ENCODE assay signal across 10 mouse cellular contexts in the genomic region with DNA sequence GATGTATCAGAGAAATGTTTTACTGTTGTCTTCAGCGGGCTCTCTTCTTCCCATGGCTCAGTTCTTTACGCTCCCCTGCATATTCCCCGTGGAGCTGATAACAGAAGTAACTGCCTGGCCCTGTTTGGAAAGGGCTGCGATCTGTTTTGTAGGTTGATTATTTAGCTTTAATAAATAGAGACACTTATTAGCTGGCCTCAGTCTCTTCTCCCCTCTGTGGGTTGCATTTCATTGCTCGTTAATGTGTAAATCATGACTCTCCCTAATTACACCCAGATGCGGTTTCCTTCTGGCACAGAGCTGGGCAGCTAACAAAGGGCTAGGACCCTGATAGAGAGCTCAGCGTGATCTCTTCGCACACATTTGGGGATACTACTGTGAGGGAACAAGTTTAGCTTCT.
DNase-seq lines count a peak whose midpoint lies in the region; ATAC-seq and TF ChIP-seq lines count a peak whose summit lies in the region.
"Had no signal": no experiment of that assay in that cellular context is flagged by ENCODE, and none has a peak within 500 bp of the region (broad histone marks: within the 10 kb centered on the region; RNA-seq: fewer than 3 reads in every experiment).

No protein-coding gene starts in this region.

- no peak overlapping the region for H3K4me3 ChIP-seq in kidney, embryonic 14.5 days (ENCODE audit: low read length)
- no peak overlapping the region for H3K4me3 ChIP-seq in hindbrain, embryonic 10.5 days
- no peak overlapping the region for H3K4me3 ChIP-seq in midbrain, postnatal 0 days (ENCODE audit: low read depth, low read length)
- H3K4me3 ChIP-seq: limb, embryonic 15.5 days had no signal

- ATAC-seq in kidney, embryonic 14.5 days (ENCODE audit: low FRiP score, low TSS enrichment), result peak; percentile 79; the same call in 1 of the 2 replicates
- ATAC-seq in midbrain, postnatal 0 days (ENCODE audit: low FRiP score), result no peak
- no peak for ATAC-seq in erythroid progenitor cell, adult 5-6 weeks (replicated peaks; ENCODE audit: low FRiP score, poor library complexity, severe bottlenecking)

- no peak overlapping the region for H3K9ac ChIP-seq in kidney, embryonic 14.5 days (ENCODE audit: low read depth, low read length)
- no peak overlapping the region for H3K9ac ChIP-seq in midbrain, postnatal 0 days (replicated peaks; ENCODE audit: low read length, poor library complexity, severe bottlenecking)
- H3K9ac ChIP-seq: limb, embryonic 15.5 days had no signal

- 31% methylated on average over 8 of the region's 8 CpGs for WGBS in kidney, embryonic 14.5 days
- 58% methylated on average over 8 of the region's 8 CpGs for WGBS in hindbrain, embryonic 10.5 days
- 44% methylated on average over 8 of the region's 8 CpGs for WGBS in midbrain, postnatal 0 days

- no peaks in the 10 kb centered on the region for H3K9me3 ChIP-seq in kidney, embryonic 14.5 days (ENCODE audit: control insufficient read depth, low read length)
- no peaks in the 10 kb centered on the region for H3K9me3 ChIP-seq in hindbrain, embryonic 10.5 days
- no peaks in the 10 kb centered on the region for H3K9me3 ChIP-seq in midbrain, postnatal 0 days (ENCODE audit: low read length)
- H3K9me3 ChIP-seq: limb, embryonic 15.5 days had no signal

- no peak overlapping the region for H3K27ac ChIP-seq in kidney, embryonic 14.5 days (ENCODE audit: low read depth, low read length)
- H3K27ac ChIP-seq in hindbrain, embryonic 10.5 days, result peak overlapping the region; percentile 16; the same call in 1 of the 2 replicates
- H3K27ac ChIP-seq in midbrain, postnatal 0 days (ENCODE audit: low read depth, low read length), result no peak overlapping the region
- H3K27ac ChIP-seq: limb, embryonic 15.5 days; macrophage had no signal

- DNase-seq in kidney, adult 11 months, result no peak
- peak; percentile 26 for DNase-seq in embryo, embryonic 11.5 days (ENCODE audit: low read depth, low spot score)
- peak; percentile 23 for DNase-seq in hindbrain, embryonic 10.5 days (ENCODE audit: low spot score)
- DNase-seq in midbrain, postnatal 0 days (ENCODE audit: low spot score), result peak; percentile 30
- DNase-seq in thymus, postnatal 0 days (ENCODE audit: low spot score), result no peak
- DNase-seq: thymus, postnatal 25 days had no signal

- H3K27me3 ChIP-seq in kidney, embryonic 14.5 days (ENCODE audit: control insufficient read depth, insufficient read depth, low read length), result no peaks in the 10 kb centered on the region
- no peaks in the 10 kb centered on the region for H3K27me3 ChIP-seq in hindbrain, embryonic 10.5 days (ENCODE audit: insufficient read depth, poor library complexity, severe bottlenecking)
- no peaks in the 10 kb centered on the region for H3K27me3 ChIP-seq in midbrain, postnatal 0 days (ENCODE audit: insufficient read depth, low read length)
- H3K27me3 ChIP-seq: limb, embryonic 15.5 days had no signal

- no peaks in the 10 kb centered on the region for H3K4me1 ChIP-seq in kidney, embryonic 14.5 days (ENCODE audit: control insufficient read depth, insufficient read depth, low read length)
- no peaks in the 10 kb centered on the region for H3K4me1 ChIP-seq in hindbrain, embryonic 10.5 days (replicated peaks)
- no peaks in the 10 kb centered on the region for H3K4me1 ChIP-seq in midbrain, postnatal 0 days (ENCODE audit: insufficient read depth, low read length)

- H3K4me2 ChIP-seq in kidney, embryonic 14.5 days (replicated peaks; ENCODE audit: low read depth, low read length), result no peak overlapping the region; the same call in 1 of the 2 replicates
- H3K4me2 ChIP-seq in midbrain, postnatal 0 days (ENCODE audit: low read depth, low read length, poor library complexity, severe bottlenecking), result no peak overlapping the region
- H3K4me2 ChIP-seq: limb, embryonic 15.5 days had no signal

- no peak for TF ChIP-seq CTCF in midbrain, postnatal 0 days (IDR thresholded peaks at IDR 0.05)

- no peaks in the 10 kb centered on the region for H3K36me3 ChIP-seq in kidney, embryonic 14.5 days (ENCODE audit: control insufficient read depth, insufficient read depth, low read length)
- H3K36me3 ChIP-seq in hindbrain, embryonic 10.5 days, result no peaks in the 10 kb centered on the region
- no peaks in the 10 kb centered on the region for H3K36me3 ChIP-seq in midbrain, postnatal 0 days (ENCODE audit: insufficient read depth, low read length)
- H3K36me3 ChIP-seq: limb, embryonic 15.5 days had no signal

Comparison
In these comparisons a context has a peak if more than half of its experiments do, and no peak if none do; other contexts are left out.
1. DNase-seq: peak in embryo, embryonic 11.5 days (single experiment), hindbrain, embryonic 10.5 days (single experiment) and midbrain, postnatal 0 days (single experiment); none in kidney, adult 11 months (single experiment) and thymus, postnatal 0 days (single experiment).